Mouse (Mus musculus) monocyte, adult 5-6 weeks (primary cell): ENCODE measurements around the gene Hk1. TPM values are rescaled to one million over a fixed set of nuclear protein-coding genes. Genes with fewer than 3 reads are reported as not detected.
"Not testable (repeated sequence)": the region's sequence is repeated elsewhere in the genome, so short reads cannot be mapped to it uniquely, and the experiment has no call there.

Experiments used
- ATAC-seq: fragments of 153-309, 156-312 bp; replicated peaks from 2 replicates; pipeline ENCODE4 v1.8.0; 2017; ENCODE audit warnings: mild to moderate bottlenecking; ENCODE audit not compliant: low TSS enrichment, insufficient number of reproducible peaks, severe bottlenecking, poor library complexity, low FRiP score
- total RNA-seq: library from RNA; stranded (forward); fragments of 200-1000, 200-491, 200-594 nt; gene quantifications from 3 replicates; pipeline ENCODE4 v1.2.3, GENCODE M21; 2017

The Hk1 gene
- total RNA-seq, 1 experiment from 2014 or later = 33.1 TPM

DNA sequence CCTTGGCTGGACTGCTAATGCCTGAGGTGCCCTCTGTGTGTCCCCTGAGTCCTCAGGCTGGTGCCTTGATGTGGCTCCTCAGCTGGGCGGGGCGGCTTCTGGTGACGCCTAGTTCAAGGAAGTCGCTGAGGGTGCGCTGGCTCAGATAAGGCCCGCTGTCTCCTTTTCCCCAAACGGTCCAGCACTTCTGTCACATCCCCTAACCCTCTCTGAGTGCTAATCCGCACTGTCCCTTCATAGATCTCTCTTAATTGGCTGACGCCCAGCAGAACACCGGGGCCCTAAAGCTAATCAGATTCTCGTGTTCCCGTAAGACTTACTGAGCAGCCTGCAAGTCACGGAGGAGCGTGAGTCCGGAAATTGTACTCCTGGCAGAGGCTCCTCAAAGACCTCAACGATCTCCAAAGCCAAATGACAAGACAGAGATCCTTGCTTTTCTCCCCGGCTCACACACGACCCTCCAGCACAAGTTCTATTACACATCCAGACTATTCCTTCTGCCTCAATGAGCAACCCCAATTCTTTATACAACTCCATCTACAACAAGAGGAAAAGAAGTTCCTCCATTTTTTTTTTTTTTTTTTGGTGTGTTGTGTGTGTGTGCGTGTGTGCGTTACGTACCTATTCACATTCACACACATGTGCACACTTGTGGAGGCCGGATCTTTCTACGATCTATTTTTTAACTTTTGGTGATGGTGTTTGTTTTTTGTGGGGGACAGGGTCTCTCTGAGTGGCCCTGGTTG, 52.0 kb downstream of the Hk1 start:
- ATAC-seq = peak; percentile 80

DNA sequence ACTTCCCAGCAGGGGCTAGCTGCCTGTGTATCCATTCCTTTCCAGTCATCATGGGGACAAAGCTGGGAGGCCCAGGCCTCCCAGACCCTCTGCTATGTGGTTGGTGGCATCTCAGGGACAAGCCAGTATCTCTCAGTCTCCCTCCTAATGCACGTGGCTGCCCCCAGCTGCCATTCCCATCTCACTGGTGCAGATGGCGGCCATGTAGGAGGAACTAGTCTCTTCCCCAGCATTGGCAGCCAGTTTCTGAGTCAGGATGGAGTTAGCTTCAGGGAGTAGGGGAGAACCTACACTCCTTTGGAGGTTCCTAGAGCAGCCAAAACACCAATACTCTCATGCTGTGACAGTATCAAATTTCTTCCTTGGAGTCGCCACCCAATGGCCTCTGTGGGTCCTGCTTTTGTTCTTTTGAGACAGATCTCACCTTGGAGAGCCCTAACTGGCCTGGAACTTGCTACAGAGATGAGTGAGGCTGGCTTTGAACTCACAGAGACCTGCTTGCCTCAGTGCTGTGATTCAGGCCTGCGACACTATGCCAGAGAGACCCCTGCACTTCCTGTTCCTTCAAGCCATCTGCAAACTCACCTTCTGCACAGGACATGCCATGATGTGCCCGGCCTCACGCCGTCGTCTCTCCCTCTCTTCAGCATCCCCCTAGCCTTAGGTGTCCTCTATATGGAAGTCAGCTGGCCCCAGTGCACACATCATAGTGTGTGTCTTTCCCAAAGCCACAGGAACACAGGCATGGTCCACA, 52.7 kb downstream of the Hk1 start:
- no peak for ATAC-seq

DNA sequence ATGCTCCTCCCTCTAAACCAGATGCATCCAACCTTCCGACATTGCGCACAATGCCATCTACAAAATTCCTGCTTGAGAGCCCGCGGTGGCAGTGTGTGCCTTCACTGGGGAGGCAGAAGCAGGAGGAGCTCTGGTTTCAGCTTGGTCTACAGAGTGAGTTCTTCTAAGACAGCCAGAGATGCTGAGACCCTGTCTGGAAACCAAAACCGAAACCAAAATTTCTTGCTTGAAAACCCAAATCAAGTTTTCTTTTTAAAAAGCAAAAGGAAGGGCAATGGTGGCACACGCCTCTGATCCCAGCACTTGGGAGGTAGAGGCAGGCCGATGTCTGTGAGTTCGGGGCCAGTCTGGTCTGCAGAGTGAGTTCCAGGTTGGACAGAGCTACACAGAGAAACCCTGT, 53.7 kb downstream of the Hk1 start:
- ATAC-seq = no peak

DNA sequence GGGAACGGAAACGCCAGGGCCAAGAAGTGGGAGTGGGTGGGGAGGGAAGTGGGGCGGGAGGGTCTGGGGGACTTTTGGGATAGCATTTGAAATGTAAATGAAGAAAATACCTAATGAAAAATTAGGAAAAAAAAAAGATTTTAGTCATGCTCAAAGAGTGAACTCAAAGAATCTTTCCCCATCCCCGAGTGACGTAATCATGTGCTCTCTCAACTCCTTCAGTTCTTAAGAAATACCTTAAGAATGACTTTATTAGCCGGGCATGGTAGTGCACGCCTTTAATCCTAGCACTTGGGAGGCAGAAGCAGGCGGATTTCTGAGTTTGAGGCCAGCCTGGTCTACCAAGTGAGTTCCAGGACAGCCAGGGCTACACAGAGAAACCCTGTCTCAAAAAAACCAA, 56.9 kb downstream of the Hk1 start:
- not testable (repeated sequence) for ATAC-seq

DNA sequence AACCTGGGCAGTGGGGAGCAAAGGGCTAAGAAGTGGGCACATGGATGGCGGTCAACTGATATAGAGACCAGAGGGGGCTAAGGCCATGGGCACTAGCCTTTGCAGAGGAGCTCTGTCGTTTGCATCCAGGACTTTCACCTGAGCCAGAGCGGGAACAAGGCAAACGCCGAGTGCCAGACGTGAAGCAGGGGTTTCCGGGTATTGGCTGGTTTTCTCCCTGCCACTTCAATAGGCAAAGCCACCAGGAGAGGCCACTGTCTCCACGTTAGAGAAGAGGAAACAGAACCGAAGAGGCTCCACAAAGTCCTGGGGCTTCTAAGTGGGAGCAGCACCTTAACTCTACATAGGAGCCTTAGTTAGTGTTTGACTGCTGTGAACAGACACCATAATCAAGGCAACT, 58.3 kb downstream of the Hk1 start:
- ATAC-seq = no peak

DNA sequence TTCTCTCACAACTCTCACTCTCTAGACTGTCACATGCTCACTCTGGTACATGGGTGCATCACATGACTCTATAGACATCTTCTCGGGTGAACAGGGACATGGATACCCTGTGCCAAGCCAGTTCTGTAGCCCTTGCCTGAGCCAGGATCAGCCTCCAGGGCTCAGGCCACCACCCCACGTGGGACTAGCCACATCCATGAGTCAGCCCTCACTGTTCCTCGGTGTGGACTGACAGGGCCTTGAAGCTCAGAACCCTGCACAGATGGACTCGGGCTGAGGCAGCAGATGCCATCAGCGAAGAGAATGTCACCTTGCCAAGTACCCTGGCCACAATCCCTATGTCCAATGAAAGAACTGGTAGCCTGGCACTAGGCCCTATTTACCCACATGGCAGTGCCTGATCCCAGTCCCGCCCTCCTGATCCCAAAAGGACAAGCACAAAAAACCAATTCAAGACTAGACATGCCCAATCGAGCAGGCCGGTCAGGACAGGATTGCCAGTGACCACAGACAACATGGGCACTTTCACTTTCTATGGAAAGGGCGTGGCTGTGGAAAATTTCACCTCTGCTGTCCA, 59.2 kb downstream of the Hk1 start:
- no peak for ATAC-seq

DNA sequence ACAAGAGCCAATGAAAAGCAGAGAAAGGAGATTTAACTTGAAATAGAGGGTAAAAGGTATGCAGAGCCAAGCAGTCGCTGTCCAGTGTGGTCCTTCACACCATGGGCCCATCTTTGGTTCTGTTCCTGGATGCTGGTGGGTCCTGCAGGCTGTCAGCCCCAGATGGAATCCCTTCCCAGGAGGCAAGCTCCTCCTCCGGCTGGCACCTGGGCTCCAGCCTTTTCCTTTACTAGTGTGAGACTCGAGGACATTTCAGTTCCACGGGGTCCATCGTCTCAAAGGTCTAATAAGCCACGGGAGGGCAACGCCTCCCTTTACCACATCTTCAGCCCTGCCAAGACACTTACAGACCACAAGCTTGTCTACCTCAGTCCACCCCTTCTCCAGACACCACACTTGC, 60.6 kb downstream of the Hk1 start:
- no peak for ATAC-seq

DNA sequence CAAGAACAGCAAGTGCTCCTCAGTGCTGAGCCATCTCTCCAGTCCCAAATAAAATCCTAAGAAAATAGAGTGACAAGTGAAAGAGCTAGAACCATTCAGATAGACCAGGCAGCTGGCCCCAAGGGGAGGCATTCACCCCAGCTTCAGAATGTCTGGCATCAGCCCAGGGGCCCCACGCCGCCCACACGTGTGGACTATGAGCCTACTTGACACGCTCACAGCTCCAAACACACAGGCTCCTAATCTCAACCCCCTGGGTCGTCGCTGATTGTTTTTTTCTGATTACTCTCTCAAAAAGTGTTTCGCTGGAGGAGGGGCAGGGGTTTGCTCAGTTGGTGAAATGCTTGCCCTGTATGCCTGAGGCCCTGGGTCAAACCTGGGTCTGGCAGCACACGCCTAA, 63.2 kb downstream of the Hk1 start:
- ATAC-seq = no peak

DNA sequence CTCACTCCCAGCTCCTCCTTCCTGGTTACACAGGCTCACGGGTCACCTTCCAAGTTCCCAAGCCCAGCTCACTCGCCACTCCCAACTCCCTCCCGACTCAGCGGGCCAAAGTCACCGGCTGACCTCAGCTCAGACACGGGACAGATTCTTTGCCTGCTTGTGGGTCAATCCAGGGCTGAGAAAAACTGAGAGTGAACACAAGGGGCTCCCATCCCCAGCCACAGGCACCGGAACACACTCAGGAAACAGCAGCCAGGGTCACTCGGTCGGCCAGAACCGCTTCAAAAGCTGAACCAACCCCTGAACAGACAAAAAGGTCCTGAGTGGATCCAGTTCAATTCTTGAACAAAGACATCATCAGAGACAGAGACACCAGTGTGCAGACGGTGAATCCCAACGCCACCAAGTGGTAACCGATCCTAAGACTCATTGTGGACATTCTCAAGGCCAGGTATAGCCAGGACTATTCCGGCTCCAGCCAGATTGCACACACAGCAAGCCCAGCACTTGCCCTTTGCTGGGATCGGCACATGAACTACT, 65.8 kb downstream of the Hk1 start:
- no peak for ATAC-seq

DNA sequence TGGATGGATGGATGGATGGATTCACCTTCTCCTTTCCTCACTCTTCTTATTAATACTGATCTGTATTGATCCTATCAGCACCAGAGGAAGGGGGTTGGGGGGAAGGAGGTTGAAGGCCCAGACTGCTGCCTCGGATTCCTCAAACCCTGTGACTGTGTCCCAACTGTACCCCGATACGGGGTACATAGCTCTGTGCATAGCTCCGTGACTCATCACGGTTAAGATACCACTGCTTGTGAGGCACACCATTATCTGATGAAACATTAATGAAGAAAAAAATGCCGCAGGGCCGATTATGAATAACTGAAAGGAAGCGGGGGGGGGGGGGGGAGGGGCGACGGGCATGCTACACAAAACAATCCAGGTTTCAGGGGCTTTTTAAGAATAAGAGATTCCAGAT, 66.6 kb downstream of the Hk1 start:
- no peak for ATAC-seq

DNA sequence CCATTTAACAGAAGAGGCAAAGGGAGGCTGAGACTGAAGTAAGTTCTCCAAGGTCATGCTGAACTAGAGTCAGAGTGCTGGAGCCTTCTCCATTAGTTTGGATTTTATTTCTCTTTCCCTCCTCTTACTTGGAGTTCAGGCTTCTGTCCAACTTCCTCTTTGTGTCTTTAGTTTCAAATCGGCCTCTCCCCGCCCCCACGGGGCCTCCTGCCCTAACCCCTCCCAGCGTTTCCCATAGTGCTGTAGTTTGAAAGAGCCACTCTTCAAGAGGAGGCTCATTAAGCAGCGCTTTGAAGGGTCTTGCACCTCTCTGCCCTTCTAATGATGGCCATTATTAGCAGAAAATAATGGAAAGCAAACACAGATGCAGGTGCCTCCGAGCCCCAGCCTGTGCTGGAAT, 68.2 kb downstream of the Hk1 start:
- ATAC-seq = peak; percentile 48; the same call in 1 of the 2 replicates

DNA sequence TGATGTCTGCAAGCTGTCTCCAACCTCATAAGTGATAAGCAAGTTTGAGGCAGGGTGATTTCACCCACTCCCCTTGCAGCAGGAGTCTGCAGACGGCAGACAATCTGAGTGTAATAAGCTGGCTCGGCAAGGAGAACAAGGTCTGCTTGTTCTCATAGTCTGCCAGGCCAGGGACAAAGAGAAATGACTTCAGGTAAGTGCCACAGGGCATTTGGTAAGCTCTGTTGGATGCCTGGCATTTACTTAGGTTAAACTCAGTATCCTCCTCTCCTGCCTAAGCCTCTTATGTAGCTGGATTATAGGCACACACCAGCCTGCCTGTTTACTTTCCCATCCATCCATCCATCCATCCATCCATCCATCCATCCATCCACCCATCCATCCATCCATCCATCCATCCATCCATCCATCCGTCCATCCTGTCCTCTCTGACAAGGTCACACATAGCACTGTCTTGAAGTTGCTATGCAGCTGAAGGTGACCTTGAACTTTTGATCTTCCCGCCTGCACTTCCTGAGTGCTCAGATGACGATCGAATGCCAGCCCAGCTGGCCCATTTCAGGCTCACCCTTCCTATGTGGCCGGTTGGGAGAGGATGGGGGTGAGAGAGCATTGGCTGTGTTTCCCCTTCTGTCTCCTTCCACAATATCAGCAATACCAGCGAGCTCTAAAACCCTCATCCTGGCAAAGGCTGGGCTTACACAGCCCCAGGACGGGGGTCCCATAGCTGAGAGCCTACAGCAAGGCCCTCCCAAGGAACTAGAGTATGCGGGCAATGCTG, 69.3 kb downstream of the Hk1 start:
- ATAC-seq = no peak

DNA sequence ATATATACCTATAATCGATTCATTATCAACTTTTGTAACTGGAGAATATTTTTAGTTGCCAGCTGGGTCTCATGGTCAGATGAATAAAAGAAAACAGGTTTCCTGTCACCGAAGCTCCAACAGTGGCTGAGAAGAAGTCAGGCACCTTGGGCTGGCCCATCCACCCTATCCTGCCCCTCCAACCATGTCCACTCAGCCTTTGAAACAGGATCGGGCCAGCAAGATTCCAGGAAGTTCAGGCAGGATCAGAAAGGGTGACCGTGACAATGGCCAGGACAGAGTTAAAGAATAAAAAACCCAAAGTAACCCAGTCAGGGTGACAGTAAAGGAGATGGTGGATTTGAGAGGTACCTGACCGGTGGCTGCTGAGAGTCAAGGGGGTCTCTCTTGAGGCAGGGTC, 70.1 kb downstream of the Hk1 start:
- no peak for ATAC-seq

DNA sequence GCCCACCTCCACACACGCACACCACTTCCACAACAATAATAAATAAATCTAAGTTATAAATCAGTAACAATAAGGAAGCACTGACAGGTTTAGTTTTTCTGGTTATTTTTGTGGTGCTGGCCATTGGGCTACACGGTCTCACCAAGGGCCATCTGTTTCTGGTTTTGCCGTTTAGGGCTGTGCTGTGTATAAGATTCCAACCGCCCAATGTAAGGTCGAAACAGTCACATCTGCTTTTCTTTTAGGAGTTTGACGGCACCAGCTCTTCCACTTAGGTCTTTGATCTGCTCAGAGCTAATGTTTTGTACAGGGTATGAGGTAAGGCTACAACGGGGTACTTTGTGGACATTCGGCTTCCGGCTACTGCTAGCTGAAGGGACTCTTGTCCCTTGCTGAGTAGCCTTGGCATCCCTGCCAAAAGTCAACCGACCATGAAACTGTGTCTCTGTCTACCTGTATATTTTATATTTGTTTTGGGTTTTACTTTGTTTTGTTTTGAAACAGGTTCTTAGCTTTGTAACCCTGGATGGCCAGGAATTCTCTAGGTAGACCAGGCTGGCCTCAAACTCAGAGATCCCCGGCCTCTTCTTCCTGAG, 70.7 kb downstream of the Hk1 start:
- ATAC-seq = no peak

DNA sequence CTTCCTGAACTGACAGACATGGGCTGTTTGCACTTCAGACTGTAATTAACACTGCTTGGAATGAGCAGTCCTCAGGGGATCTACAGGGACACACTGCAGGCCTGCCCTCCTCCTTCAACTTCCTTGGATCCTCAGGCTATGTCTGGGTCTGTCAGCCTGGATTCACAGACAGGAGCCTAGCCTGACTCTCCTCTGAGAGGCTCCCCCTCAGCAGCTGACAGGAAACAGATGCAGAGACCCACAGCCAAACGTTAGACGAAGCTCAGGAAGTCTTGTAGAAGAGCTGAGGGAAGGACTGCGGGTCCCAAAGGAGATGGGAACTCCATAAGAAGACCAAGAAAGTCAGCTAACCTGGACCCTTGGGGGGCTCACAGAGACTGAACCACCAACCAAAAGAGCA, 73.2 kb downstream of the Hk1 start:
- ATAC-seq = no peak

DNA sequence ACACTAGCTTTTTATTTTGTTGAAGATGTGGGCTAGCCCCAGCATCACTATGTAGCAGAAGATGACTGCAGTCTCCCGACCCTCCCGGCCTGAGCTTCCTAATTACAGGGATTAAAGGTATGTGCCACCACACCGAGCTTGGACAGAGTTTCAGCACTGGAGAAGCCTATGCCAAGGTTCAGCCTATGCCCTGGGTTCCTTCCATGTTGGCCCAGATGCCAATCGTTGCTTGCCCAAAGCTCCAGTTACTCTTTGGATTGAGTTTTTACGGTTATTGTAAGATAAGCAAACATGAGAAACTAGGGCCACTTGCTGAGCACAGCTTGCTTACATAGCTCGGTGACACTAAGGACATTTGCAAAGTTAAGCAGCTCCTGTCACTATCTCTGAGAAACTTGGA, 74.6 kb downstream of the Hk1 start:
- no peak for ATAC-seq

DNA sequence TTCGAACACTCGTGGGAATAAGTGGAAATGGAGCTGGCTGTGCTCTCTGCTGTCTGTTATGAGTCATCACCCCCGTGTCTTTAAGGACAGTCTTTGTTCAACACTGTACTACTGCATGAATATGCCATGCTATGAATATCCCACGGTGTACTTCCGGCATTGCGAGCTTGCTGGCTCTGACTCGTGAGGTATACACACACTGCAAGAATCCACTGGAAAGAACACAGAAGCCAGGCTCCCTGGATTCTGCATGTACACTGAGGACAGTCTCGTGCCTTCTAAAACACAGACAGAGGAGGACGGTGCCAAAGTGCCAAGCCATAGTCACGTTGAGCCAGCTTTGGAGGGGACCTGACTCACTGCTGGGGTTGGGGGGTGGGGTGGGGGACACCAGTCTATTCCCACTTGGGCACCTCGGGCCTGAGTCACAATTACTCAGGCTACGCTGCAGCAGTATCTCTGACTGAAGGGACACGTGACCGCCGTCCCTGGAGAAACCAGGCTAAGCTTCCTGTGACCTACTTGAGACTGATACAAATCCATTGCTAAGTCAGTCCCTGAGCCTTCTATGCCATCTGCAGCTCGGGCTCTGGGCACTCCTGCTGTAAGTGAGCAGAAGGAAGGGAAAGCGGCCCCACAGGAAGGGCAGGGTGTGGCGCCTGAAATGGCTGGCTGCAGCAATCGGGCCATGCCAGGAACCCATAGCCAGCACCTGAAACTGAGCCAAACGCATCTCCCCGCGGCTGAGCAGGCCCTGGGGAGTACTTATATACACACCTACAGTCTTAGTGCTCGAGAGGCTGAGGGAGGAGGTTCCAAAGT, 79.5 kb downstream of the Hk1 start:
- no peak for ATAC-seq
